Mouse (Mus musculus) bone marrow, adult 2 months (tissue): ENCODE measurements around the gene Cluh. TPM values are rescaled to one million over a fixed set of nuclear protein-coding genes. Genes with fewer than 3 reads are reported as not detected.

Experiments
- H3K27ac ChIP-seq: fragments of 200-500 bp; 2 replicates; pipeline ENCODE4 v1.5.1; 2012; ENCODE audit warnings: low read depth, mild to moderate bottlenecking, control low read depth, inconsistent platforms, low read length; ENCODE audit not compliant: control insufficient read depth, poor library complexity, insufficient read depth
- H3K4me1 ChIP-seq: fragments of 200-500 bp; 2 replicates; pipeline ENCODE4 v1.6.1; 2011; ENCODE audit warnings: low read length; ENCODE audit not compliant: control insufficient read depth, insufficient read depth
- H3K4me3 ChIP-seq: fragments of 200-500 bp; replicated peaks from 2 replicates; pipeline ENCODE3; 2011; ENCODE audit warnings: mild to moderate bottlenecking, low read depth, low read length, control low read depth; ENCODE audit not compliant: control insufficient read depth
- CTCF ChIP-seq: fragments of 200-500 bp; IDR thresholded peaks from 2 replicates; pipeline ENCODE4 v1.5.1; 2011; ENCODE audit warnings: low read length, control low read depth; ENCODE audit not compliant: control insufficient read depth, insufficient read depth
- POLR2A ChIP-seq: fragments of 200-500 bp; IDR thresholded peaks from 2 replicates; pipeline ENCODE4 v1.6.1; 2011; ENCODE audit warnings: low read depth, mild to moderate bottlenecking, control low read depth, low read length, borderline replicate concordance; ENCODE audit not compliant: control insufficient read depth
- WGBS: fragments of 180-500 bp; shearing (Covaris S2); methylation state at CpG from one replicate; pipeline ENCODE4 v1.1.7; 2018; 5-methylcytosine and 5-hydroxymethylcytosine counted together
- polyA plus RNA-seq: library from polyadenylated mRNA; stranded (reverse); fragments of >200 nt; gene quantifications from 2 replicates; pipeline ENCODE4 v1.2.4, GENCODE M21; 2011; ENCODE audit warnings: low replicate concordance; ENCODE audit not compliant: missing spikeins, insufficient read depth, insufficient read length

Gene Cluh
- polyA plus RNA-seq, 1 experiment = 34.1 TPM

DNA sequence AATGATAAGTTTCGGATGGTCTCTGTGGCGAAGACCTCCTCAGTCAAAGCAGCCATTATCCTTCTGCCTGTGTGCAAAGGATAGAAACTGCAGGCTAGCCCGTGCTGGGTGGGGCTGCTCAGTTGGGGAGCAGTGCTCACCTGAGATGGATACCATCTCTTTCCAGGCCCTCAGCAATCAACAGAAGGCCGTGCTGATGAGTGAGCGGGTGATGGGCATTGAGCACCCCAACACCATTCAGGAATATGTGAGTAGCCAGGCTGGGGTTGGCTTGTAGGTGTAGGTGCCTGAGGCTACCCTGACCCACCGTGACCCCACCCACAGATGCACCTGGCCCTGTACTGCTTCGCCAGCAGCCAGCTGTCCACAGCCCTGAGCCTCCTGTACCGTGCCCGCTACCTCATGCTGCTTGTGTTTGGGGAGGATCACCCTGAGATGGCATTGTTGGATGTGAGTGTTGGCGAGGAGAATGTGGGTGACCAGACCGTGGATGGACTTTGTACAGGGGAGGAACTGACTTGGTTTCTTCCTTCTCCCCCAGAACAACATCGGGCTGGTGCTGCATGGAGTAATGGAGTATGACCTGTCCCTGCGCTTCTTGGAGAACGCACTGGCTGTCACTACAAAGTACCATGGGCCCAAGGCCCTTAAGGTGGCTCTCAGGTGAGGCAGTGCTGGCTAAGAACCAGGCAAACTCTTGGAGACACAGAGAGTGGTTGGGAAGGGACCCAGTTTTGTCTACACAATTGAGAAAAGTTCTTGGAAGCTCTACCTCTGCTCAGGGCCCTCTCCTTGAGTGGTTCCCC, 17.7 kb downstream of the Cluh start:
- no peak for TF ChIP-seq POLR2A
- TF ChIP-seq CTCF = no peak
- Histone ChIP-seq H3K4me3 (no peak overlapping the region), H3K4me1 (no peaks in the 10 kb centered on the region), H3K27ac (no peak overlapping the region)
- 92% methylated on average over 14 of the region's 14 CpGs for WGBS

GRCm38 (mm10) chr11:74667582-74668010, 18.3 kb downstream of the Cluh start:
- H3K27ac ChIP-seq = no peak overlapping the region
- H3K4me1 ChIP-seq = no peaks in the 10 kb centered on the region
- TF ChIP-seq CTCF = no peak
- no peak for TF ChIP-seq POLR2A
- 91% methylated on average over 13 of the region's 13 CpGs for WGBS
- H3K4me3 ChIP-seq = no peak overlapping the region

- H3K4me1 ChIP-seq = no peaks in the 10 kb centered on the region
- TF ChIP-seq POLR2A (no peak), CTCF (no peak)
- H3K4me3 ChIP-seq = no peak overlapping the region
- no peak overlapping the region for H3K27ac ChIP-seq
- WGBS = 89% methylated on average over 5 of the region's 5 CpGs
Measured at GRCm38 (mm10) chr11:74668466-74668865, 19.2 kb downstream of the Cluh start.

- H3K4me1 ChIP-seq = no peaks in the 10 kb centered on the region; the same call in 1 of the 2 replicates
Measured at GRCm38 (mm10) chr11:74668971-74669370, 19.7 kb downstream of the Cluh start.

GRCm38 (mm10) chr11:74670151-74670550, 20.9 kb downstream of the Cluh start:
- H3K4me1 ChIP-seq = no peaks in the 10 kb centered on the region; the same call in 1 of the 2 replicates
- no peak for TF ChIP-seq CTCF
- no peak overlapping the region for H3K27ac ChIP-seq
- H3K4me3 ChIP-seq = no peak overlapping the region

More at GRCm38 (mm10) chr11:74668971-74669370, 19.7 kb downstream of the Cluh start:
- no peak overlapping the region for H3K27ac ChIP-seq
- H3K4me3 ChIP-seq = no peak overlapping the region
- TF ChIP-seq CTCF = no peak
- TF ChIP-seq POLR2A = no peak
- 89% methylated on average over 2 of the region's 2 CpGs for WGBS

- WGBS = 96% methylated on average over 1 of the region's 1 CpGs
- H3K27ac ChIP-seq = no peak overlapping the region
- no peak overlapping the region for H3K4me3 ChIP-seq
- H3K4me1 ChIP-seq = no peaks in the 10 kb centered on the region; the same call in 1 of the 2 replicates
- no peak for TF ChIP-seq POLR2A
Measured at GRCm38 (mm10) chr11:74671013-74671412, 21.7 kb downstream of the Cluh start.

- no peak overlapping the region for H3K4me3 ChIP-seq
- TF ChIP-seq CTCF (no peak), POLR2A (no peak)
- no peak overlapping the region for H3K27ac ChIP-seq
- no peaks in the 10 kb centered on the region; the same call in 1 of the 2 replicates for H3K4me1 ChIP-seq
- 86% methylated on average over 5 of the region's 5 CpGs for WGBS
Measured at GRCm38 (mm10) chr11:74671839-74672238, 22.5 kb downstream of the Cluh start.

DNA sequence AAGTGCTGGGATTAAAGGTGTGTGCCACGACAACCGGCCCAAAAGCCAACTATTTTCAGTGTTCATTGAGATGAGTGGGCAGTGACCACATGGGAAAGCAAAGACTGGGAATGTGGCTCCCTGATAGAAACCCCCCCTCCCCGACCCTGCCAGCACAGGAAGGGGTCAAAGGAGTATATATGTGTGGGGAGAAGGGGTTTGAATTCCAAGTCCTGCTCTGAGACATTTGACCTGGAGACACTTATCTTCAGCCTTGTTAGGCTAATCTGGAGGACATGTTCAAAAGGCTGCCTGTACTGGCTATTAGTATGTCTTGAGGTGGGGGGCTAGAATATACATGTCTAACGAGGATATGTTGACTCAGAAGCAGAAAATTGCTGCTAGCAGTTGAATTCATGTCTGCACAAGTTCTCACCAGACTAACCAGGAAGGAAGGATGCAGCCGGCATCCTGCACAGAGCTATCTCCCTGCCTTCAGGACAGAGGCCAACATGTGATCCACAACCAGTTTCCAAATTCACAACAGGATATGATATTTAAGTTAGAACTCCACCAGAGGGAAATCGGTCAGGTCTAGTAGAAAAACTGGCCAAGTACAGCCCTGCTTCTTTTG, 23.7 kb downstream of the Cluh start:
- Histone ChIP-seq H3K27ac (no peak overlapping the region), H3K4me1 (no peaks in the 10 kb centered on the region; the same call in 1 of the 2 replicates), H3K4me3 (no peak overlapping the region)
- whole genome bisulfite sequencing = 76% methylated on average over 6 of the region's 6 CpGs
- no peak for TF ChIP-seq CTCF
- no peak for TF ChIP-seq POLR2A
